Mouse (Mus musculus) embryonic facial prominence, embryonic 12.5 days (tissue): ENCODE measurements around the gene Bmp7. TPM values are rescaled to one million over a fixed set of nuclear protein-coding genes. Genes with fewer than 3 reads are reported as not detected.

Source experiments
- ATAC-seq: fragments of 200-750 bp; cut with Nextera tagmentation; 2 replicates; pipeline ENCODE4 v1.8.0; 2017; ENCODE audit not compliant: insufficient number of reproducible peaks, insufficient read depth, low FRiP score, low TSS enrichment
- H3K27ac ChIP-seq: fragments of 300-500 bp; sonication (generic); 2 replicates; pipeline ENCODE4 v1.5.1; 2016; ENCODE audit warnings: mild to moderate bottlenecking
- H3K27me3 ChIP-seq: fragments of 300-500 bp; sonication (generic); 2 replicates; pipeline ENCODE4 v1.6.1; 2016; ENCODE audit warnings: mild to moderate bottlenecking, moderate library complexity
- H3K36me3 ChIP-seq: fragments of 300-500 bp; sonication (generic); 2 replicates; pipeline ENCODE4 v1.6.1; 2016; ENCODE audit warnings: mild to moderate bottlenecking
- H3K4me1 ChIP-seq: fragments of 300-500 bp; sonication (generic); 2 replicates; pipeline ENCODE4 v1.6.1; 2016
- H3K4me2 ChIP-seq: fragments of 300-500 bp; sonication (generic); replicated peaks from 2 replicates; pipeline ENCODE4 v1.6.1; 2016; ENCODE audit warnings: mild to moderate bottlenecking, moderate library complexity
- H3K4me3 ChIP-seq: fragments of 300-500 bp; sonication (generic); 2 replicates; pipeline ENCODE4 v1.5.1; 2016; ENCODE audit warnings: mild to moderate bottlenecking
- H3K9ac ChIP-seq: fragments of 300-500 bp; sonication (generic); 2 replicates; pipeline ENCODE4 v1.6.1; 2016; ENCODE audit warnings: mild to moderate bottlenecking, moderate library complexity
- H3K9me3 ChIP-seq: fragments of 300-500 bp; sonication (generic); 2 replicates; pipeline ENCODE4 v1.6.1; 2016; ENCODE audit warnings: mild to moderate bottlenecking, moderate library complexity
- WGBS: fragments of 180-500 bp; shearing (Covaris S2); methylation state at CpG from one replicate; pipeline ENCODE4 v1.1.7; 2016; 5-methylcytosine and 5-hydroxymethylcytosine counted together
- microRNA-seq: library from miRNA; unstranded; fragments of <30 nt; microRNA quantifications from one replicate; pipeline ENCODE4, GENCODE M21; 2017
- polyA plus RNA-seq: library from polyadenylated mRNA; unstranded; fragments of >200 nt; fragmentation: Nextera tagmentation; extraction: Ambion mirVana; gene quantifications from 2 replicates; pipeline ENCODE4 v1.2.1, GENCODE M21; 2016

Gene Bmp7
- polyA plus RNA-seq, 1 experiment from 2014 or later: 28.4 TPM

GRCm38 (mm10) chr2:172824906-172825784, 115.0 kb downstream of the Bmp7 start:
- peak overlapping the region; percentile 23; the same call in 1 of the 2 replicates for H3K4me3 ChIP-seq
- peaks cover 14% of the 10 kb centered on the region for H3K27me3 ChIP-seq
- H3K9me3 ChIP-seq: no peaks in the 10 kb centered on the region
- 17% methylated on average over 43 of the region's 43 CpGs for WGBS
- no peak overlapping the region for H3K27ac ChIP-seq
- peaks cover 6% of the 10 kb centered on the region; the same call in 1 of the 2 replicates for H3K4me1 ChIP-seq
- peak overlapping the region; percentile 47 for H3K4me2 ChIP-seq
- peak; percentile 29; the same call in 1 of the 2 replicates for ATAC-seq
- no peak overlapping the region for H3K9ac ChIP-seq
- no peaks in the 10 kb centered on the region for H3K36me3 ChIP-seq

DNA sequence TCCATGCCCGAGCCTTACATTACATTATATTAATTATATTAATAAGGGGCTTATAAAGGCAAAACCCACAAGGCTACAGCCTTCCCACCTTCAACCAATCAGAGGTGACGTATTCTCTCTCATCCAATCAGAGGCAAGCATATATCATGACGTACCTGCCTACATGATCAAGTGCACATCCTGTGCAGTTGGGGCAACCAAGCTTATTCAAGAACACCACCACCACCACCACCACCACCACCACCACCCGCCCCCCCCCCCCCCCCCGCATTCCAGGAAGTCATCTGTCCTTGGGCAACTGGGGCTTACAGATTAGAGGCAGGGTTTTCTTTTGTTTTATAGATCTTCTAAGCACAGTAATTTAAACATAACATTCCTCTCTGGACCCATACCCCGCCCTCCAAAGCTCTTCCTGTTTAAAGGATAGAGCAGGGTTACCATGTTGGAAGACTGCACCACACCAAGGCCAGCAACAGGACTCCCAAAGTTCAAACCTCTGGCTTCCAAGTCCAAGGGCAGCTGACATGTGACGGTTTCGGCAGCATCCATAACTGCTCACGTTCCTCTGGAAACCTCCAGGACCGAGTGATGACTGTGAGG, 121.4 kb downstream of the Bmp7 start:
- Histone ChIP-seq H3K9ac (no peak overlapping the region), H3K4me2 (no peak overlapping the region), H3K4me1 (no peaks in the 10 kb centered on the region), H3K4me3 (no peak overlapping the region), H3K36me3 (no peaks in the 10 kb centered on the region), H3K9me3 (no peaks in the 10 kb centered on the region), H3K27ac (no peak overlapping the region), H3K27me3 (peaks cover 6% of the 10 kb centered on the region)
- ATAC-seq: no peak
- WGBS: 81% methylated on average over 9 of the region's 10 CpGs

Small RNA genes within 50 kb of the gene (microRNA-seq; reads per million reads assigned to microRNA genes)
- not detected for gene Gm22773

Other genes with a start within 250 kb of the Bmp7 start
- 1.2 and 2.9 TPM in 2 replicates for gene Spo11, start 37.4 kb upstream of the Bmp7 start, polyA plus RNA-seq
- 150 and 155 TPM in 2 replicates for gene Rae1, start 59.8 kb upstream of the Bmp7 start, polyA plus RNA-seq
- 37.9 and 39.5 TPM in 2 replicates for gene Rbm38, start 80.2 kb upstream of the Bmp7 start, polyA plus RNA-seq
- 0.12 TPM in 1 of 2 replicates, not detected in the other for gene Ctcfl, start 179.2 kb upstream of the Bmp7 start, polyA plus RNA-seq
- gene Pck1, start 212.7 kb upstream of the Bmp7 start, polyA plus RNA-seq: 0.10 TPM in 1 of 2 replicates, not detected in the other